Mouse (Mus musculus) bone marrow macrophage, adult 2 months (primary cell): ENCODE measurements around the gene Gm10260.

ENCODE experiments used
- CTCF ChIP-seq: IDR thresholded peaks from 2 replicates; pipeline ENCODE4 v1.5.1; 2012; ENCODE audit warnings: low read depth, mild to moderate bottlenecking, low read length, moderate library complexity
- POLR2A ChIP-seq: IDR thresholded peaks from 2 replicates; pipeline ENCODE4 v1.6.1; 2012; ENCODE audit warnings: mild to moderate bottlenecking, low read depth, low read length, borderline replicate concordance

GRCm38 (mm10) chr13:97725160-97725825, 35.1 kb downstream of the Gm10260 start:
- TF ChIP-seq CTCF (no peak), POLR2A (no peak)
